Mouse (Mus musculus) megakaryocyte, adult 5-6 weeks (primary cell): ENCODE measurements at regions not wholly inside any gene's neighbourhood (a gene's known extent, or its start where the extent isn't known, plus 50 kb on each side); places are given as distances from the start of the nearest gene placed in this dataset.

Experiments used
- ATAC-seq: 2 replicates; pipeline ENCODE4 v1.8.0; 2016; ENCODE audit warnings: mild to moderate bottlenecking, inconsistent platforms; ENCODE audit not compliant: poor library complexity, severe bottlenecking

DNA sequence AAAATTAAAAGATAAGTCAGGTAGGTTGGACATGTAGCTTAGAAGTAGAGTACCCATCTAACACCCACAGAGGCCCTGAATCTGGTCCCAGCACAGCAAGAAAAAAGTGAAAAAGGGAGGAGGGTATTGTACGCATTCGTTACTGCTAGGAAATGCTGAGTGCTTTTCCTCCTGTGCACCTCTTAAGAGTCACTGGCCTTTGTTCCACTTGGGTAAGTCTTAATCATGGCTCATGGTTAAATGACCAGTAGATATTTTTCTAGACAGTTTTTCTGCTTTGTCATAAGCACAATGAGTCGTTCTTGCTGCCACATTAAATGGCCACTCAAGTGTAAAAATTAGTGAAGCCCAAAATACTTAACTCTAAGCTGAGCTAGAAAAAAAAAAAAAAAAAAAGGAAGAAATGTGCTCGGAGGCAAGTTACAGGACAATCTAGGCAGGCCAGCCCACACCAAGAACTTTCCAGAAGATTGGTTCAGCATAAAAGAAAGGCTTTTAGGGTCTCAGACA is 86.0 kb upstream of the Ank start:
- ATAC-seq = no peak

DNA sequence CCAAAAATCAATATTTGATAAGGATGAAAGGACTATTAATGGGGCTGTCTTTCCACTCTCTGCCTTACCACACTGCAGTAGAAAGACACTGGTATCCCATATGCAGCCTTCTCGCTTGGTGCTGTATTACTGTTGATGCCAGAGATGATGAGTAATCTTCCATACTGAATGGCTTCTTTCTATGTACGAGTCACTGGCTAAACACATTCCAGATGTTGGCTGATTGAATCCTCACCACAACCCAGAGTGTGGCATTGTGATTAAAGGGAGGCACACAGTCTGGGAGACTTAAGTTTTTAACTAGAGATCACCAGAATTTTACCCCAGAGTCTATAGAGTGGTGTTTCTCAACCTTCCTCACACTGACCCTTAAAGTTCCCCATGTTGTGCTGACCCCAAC is 84.9 kb upstream of the Ank start:
- ATAC-seq = no peak

GRCm38 (mm10) chr15:27390567-27390966 is 75.9 kb upstream of the Ank start:
- peak; percentile 67 for ATAC-seq

DNA sequence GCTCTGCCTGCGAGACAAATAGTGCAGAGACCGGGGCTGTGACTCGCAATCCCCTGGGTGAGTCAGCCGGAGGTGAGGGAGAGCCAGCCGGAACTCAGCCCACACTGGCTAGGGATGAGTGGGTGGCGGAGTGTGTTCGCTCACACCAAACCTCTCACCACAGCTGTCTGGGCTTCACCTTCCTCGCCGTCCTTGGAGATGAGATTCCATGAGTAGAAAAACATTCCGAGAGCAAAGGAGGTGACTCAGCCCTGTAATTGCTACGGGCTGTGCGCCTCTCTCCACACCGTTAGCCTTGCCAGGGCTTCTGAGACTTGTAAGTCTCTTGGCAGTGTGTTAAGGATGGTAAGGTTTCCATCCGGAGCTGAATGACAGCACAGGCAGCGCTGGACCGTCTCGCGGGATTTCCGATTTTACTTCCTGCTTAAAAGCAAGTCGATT is 60.7 kb upstream of the Ank start:
- no peak for ATAC-seq

DNA sequence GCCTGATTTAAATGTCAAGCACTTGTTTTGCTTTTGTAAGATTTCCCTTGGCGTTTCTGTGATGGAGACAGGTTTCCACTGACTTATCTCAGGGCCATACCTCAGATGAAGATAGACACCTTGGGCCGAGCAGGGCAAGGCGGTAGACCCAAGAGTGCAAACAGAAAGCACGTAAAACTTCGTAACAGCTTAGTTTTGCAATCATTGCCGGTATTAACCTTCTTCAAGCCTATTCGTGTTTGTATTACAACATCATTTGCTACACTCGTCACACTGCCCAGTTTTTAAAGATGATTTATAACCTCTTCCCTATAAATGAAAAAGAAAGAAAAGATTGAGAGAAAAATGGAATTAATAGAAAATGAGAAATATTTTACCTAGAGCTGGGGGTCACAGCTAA is 56.6 kb upstream of the Ank start:
- no peak for ATAC-seq

DNA sequence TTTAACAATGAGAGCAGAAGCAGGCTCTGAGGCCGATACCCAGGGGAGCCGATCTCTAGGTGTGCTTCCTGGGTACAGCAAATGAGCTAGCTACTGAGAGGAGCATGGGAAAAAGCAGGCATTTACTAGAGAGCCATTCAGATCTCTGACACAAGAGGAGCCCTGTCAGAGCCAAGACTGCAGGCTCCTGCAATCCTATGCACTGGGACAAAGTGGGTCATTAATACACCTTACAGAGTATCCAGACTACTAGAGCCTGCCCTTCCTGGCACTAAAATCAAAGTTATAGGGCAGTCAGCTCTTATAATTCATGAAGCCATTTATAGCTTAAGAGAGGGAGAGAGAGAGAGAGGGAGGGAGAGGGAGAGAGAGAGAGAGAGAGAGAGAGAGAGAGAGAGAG is 54.2 kb upstream of the Ank start:
- no peak for ATAC-seq

DNA sequence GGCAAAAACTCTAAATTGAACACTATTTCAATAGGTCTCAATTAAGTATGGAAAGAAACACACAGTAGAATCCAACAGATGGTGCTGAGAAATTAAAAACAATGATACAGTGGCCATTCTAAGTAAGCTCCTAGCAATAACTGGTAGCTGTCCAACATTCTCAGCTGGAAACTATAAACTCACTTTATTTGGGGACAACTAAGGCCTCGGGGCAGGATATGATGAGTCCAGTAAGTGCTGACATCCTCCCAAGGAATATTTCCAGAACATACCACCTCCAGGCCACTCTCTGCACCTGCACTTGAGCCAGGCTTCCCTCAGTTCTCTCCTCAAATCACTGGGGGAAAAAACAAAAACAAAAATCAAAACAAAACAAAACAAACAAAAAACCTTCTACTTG is 53.7 kb upstream of the Ank start:
- no peak for ATAC-seq

GRCm38 (mm10) chr15:27413486-27413885 is 53.0 kb upstream of the Ank start:
- no peak for ATAC-seq

- no peak for ATAC-seq
Observed at GRCm38 (mm10) chr15:27414819-27415218, 51.7 kb upstream of the Ank start.
